Mouse (Mus musculus) E14TG2a.4 (cell line): ENCODE data around the gene Celsr1.

Experiments used
- H3K27me3 ChIP-seq: 2 replicates; pipeline ENCODE4 v1.6.1; 2014; ENCODE audit warnings: low read length, control low read depth; ENCODE audit not compliant: insufficient read depth
- H3K36me3 ChIP-seq: 2 replicates; pipeline ENCODE4 v1.6.1; 2014; ENCODE audit warnings: low read length, control low read depth; ENCODE audit not compliant: insufficient read depth
- H3K4me1 ChIP-seq: replicated peaks from 2 replicates; pipeline ENCODE4 v1.6.1; 2014; ENCODE audit warnings: low read depth, low read length, control low read depth
- H3K4me3 ChIP-seq: replicated peaks from 2 replicates; pipeline ENCODE4 v1.5.1; 2014; ENCODE audit warnings: mild to moderate bottlenecking, low read length
- H3K9me3 ChIP-seq: 2 replicates; pipeline ENCODE4 v1.6.1; 2014; ENCODE audit warnings: low read length, control low read depth
- CTCF ChIP-seq: conservative IDR thresholded peaks from 2 replicates; pipeline ENCODE4 v1.5.1; 2014; ENCODE audit warnings: low read length
- NANOG ChIP-seq: IDR thresholded peaks from 2 replicates; pipeline ENCODE4 v1.6.1; 2014; ENCODE audit warnings: borderline replicate concordance, low read length, mixed read lengths
- POU5F1 ChIP-seq: IDR thresholded peaks from 2 replicates; pipeline ENCODE4 v1.6.1; 2014; ENCODE audit warnings: low read length, borderline replicate concordance

Celsr1 gene

DNA sequence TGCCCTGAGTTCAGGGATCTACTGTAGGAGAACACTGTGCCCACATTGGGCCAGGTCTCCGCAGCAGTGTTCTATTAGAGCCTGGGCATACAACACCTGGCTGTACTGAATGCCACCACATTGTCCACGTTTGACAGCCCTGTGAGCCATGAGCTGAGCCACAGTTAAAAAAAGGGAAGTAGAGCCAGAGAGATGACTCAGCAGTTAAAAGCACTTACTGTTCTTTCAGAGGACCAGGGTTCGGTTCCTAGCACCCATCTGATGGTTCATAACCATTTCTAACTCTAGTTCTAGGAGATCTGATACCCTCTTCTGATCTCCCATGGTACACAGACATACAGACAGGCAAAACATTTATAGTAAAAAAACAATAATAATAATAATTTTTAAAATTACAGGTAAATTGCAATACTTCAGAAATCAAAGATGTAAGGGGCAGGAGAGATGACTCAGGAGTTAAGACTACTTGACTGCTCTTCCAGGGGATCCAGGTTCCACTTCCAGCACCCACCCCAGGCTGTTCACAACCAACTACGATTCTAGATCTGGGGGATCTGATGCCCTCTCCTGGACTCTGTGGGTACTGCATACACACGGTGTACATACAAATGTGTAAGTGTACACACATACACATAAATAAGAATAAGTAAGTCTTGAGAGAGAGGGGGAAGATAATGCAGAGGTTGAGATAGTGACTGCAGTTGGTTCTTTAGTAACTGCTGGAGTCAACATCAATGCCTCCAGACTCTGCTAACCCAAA, 14.6 kb downstream of the Celsr1 start:
- peak; percentile 61 for TF ChIP-seq CTCF
- no peak for TF ChIP-seq POU5F1
- TF ChIP-seq NANOG, result no peak
- no peaks in the 10 kb centered on the region for H3K27me3 ChIP-seq
- H3K36me3 ChIP-seq, result no peaks in the 10 kb centered on the region; the same call in 1 of the 2 replicates
- H3K9me3 ChIP-seq, result no peaks in the 10 kb centered on the region
- H3K4me1 ChIP-seq, result peaks cover 61% of the 10 kb centered on the region
- no peak overlapping the region for H3K4me3 ChIP-seq

DNA sequence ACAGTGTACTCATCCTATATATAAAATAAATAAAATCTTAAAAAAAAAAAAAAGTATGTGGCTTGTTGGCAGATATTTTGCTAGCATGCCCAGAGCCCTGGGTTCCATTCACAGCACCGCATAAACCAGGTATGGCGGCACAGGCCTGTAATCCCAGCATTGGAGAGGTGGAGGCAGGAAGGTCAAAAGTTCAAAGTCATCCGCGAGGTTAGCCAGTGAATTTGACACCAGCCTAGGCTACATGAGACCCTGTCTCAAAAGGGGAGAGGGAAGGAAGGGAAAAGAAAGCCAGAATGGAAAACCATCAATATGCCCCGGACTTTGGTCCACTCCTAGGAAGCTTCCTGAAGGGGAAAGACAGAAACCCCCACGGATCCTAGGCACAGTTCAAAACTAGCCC, 16.2 kb downstream of the Celsr1 start:
- H3K36me3 ChIP-seq, result no peaks in the 10 kb centered on the region; the same call in 1 of the 2 replicates

DNA sequence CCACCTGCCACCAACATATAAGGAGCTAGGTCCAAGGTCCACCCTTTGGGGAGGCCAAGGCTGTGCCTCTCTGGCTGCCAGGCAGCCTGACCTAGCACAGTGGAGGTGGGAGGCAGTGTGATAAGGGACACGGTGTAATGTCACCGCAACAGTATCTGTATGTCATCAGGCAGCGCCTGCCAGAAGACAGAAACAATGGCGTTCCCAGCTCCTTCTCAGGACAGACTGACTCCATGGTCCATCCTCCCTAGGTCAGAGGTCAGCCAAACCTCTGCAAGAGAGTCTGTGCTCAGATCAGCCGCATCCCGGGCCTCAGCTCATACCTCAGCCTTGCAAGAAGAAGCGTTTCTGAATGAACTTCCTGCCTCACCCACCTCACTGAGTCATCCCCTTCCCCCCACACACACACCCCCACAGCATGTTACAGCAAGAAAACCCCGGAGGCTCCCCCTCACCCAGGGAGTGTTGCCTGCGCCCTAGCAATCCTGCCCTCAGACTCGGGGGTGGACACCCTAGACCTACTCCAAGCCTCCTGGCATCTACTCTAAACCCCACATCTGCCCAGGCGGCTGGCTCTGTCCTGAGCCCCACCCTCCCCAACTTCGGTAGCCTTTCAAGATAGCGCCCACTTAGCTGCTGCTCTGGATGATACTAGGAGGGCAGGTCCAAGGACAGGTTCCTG, 17.6 kb downstream of the Celsr1 start:
- H3K4me3 ChIP-seq, result peak overlapping the region; percentile 20; the same call in 1 of the 2 replicates
- peaks cover 66% of the 10 kb centered on the region for H3K4me1 ChIP-seq
- no peaks in the 10 kb centered on the region for H3K27me3 ChIP-seq
- H3K9me3 ChIP-seq, result no peaks in the 10 kb centered on the region
- H3K36me3 ChIP-seq, result no peaks in the 10 kb centered on the region; the same call in 1 of the 2 replicates
- TF ChIP-seq CTCF, result no peak
- no peak for TF ChIP-seq POU5F1
- TF ChIP-seq NANOG, result no peak

More for the DNA sequence above, 16.2 kb downstream of the Celsr1 start:
- Histone ChIP-seq H3K4me1 (peaks cover 73% of the 10 kb centered on the region), H3K4me3 (no peak overlapping the region), H3K27me3 (no peaks in the 10 kb centered on the region), H3K9me3 (no peaks in the 10 kb centered on the region)
- TF ChIP-seq NANOG (no peak), CTCF (no peak), POU5F1 (no peak)

DNA sequence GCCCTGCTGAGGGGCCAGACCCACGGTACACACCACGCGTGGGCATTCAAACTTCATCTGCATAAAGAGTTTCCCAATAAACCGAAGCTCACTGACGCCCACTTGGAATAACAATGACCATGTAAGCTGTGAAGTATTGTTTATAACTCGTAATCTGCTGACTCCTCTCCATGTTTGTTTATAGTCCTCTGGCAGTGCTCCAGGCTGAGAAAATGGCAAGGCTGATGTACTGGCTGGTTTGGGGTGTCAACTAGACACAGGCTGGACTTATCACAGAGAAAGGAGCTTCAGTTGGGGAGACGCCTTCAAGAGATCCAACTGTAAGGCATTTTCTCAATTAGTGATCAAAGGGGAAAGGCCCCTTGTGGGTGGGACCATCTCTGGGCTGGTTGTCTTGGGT, 18.6 kb downstream of the Celsr1 start:
- TF ChIP-seq POU5F1 (no peak), CTCF (no peak), NANOG (no peak)
- no peaks in the 10 kb centered on the region for H3K27me3 ChIP-seq
- H3K4me1 ChIP-seq, result peaks cover 74% of the 10 kb centered on the region

DNA sequence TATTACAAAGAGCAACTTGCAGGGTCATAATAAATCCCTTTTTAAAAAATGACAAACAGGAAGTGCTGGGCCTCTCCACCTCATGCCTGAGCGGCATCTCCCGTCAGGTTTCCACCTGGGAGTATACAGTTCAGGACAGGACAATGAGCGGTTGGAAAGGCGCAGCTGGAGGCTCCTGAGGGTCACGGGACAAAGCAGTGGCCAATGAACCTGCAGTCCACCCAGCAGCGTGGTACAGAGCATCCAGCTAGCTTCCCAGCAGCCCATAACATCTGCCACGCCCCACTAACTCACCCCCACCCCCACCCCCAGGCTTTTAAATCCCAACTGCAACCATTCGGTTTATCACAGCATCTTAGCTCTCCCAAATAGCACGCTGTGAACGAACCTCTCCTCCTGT, 19.9 kb downstream of the Celsr1 start:
- Histone ChIP-seq H3K4me1 (peaks cover 78% of the 10 kb centered on the region), H3K9me3 (no peaks in the 10 kb centered on the region), H3K27me3 (no peaks in the 10 kb centered on the region), H3K36me3 (no peaks in the 10 kb centered on the region; the same call in 1 of the 2 replicates), H3K4me3 (no peak overlapping the region)
- TF ChIP-seq CTCF (no peak), POU5F1 (no peak), NANOG (no peak)

More for the DNA sequence above, 18.6 kb downstream of the Celsr1 start:
- Histone ChIP-seq H3K9me3 (no peaks in the 10 kb centered on the region), H3K4me3 (no peak overlapping the region), H3K36me3 (no peaks in the 10 kb centered on the region; the same call in 1 of the 2 replicates)

DNA sequence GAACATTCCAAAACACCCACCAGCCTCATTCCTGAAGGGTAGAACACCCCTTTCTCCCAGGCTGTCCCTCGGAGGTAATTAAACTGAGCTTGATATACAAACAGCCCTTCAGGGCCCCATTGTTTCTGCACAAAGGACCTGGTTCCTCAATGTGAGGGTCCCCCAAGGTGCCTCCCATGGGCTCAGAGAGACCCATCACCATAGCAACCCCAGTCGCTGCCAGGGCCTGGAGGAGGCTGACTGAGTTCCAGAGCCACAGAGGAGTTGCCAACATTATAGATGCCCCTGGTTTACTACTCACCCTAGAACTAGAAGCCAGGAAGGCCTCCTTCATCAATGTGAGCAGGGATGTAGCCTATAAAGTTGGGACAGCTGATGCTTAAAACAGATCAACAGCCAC, 20.4 kb downstream of the Celsr1 start:
- no peak overlapping the region for H3K4me3 ChIP-seq
- H3K4me1 ChIP-seq, result peaks cover 75% of the 10 kb centered on the region
- TF ChIP-seq POU5F1 (no peak), CTCF (no peak), NANOG (no peak)
- no peaks in the 10 kb centered on the region; the same call in 1 of the 2 replicates for H3K27me3 ChIP-seq
- H3K36me3 ChIP-seq, result no peaks in the 10 kb centered on the region; the same call in 1 of the 2 replicates
- H3K9me3 ChIP-seq, result no peaks in the 10 kb centered on the region

DNA sequence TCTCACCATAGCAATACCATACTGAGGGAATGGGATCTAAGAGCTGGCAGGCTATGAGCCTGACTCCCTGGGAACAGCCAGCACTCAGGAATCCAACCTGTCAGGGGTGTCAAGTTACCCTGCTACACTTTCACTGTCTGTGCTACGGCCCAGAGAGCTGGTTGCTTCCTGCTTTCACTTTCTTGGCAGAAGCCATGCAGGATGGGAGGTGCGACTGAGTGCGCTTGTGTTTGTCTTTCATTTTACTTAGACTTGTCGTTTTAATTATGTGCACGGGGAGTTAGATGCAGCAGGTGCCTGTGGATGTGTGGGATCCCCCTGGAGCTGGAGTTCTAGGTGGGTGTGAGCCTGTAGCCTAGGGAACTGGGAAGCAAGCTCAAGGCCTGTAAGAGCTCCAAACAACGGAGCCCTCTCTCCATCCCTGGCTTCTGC, 25.9 kb downstream of the Celsr1 start:
- Histone ChIP-seq H3K4me1 (peaks cover 72% of the 10 kb centered on the region), H3K36me3 (no peaks in the 10 kb centered on the region), H3K4me3 (no peak overlapping the region), H3K27me3 (no peaks in the 10 kb centered on the region; the same call in 1 of the 2 replicates), H3K9me3 (no peaks in the 10 kb centered on the region)
- TF ChIP-seq POU5F1 (no peak), NANOG (no peak), CTCF (no peak)

DNA sequence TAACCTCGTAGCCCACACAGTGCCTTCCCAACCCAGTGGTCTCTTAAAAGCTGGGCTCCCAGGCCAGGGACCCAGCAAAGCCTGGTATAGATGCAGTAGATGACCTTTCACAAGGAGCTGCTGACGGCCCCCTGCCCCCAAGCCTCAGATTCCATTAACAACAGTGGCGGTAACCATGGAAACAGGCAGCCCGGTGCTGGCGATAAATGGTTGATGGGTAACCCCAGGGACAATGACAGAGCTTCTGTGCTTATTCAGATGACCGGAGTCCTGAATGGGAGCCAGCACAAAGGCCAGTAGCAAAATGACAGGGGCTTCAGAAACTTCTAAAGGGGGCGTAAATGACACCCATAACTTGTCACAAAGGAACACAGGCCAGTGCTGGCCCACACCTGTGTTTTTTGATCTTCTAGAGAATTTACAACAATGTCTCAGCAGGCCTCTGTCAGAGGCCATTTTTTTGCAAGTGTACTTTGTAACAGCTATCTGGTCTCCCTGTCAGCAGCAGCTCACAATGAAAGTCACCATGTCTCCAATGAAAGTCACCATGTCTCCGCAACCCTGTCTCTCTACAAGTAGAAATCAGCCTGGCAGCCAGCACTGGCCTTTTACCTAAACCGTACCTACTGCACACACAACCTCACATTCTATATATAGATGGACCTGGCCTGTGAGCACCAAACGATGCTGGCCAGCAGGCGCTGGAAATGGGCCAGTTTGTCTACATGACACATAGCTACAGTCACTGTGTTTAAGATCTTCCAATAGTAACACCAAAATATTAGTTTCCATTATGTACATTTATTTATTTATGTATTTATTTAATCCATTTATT, 27.7 kb downstream of the Celsr1 start:
- Histone ChIP-seq H3K27me3 (no peaks in the 10 kb centered on the region; the same call in 1 of the 2 replicates), H3K4me1 (peaks cover 83% of the 10 kb centered on the region), H3K9me3 (no peaks in the 10 kb centered on the region), H3K36me3 (no peaks in the 10 kb centered on the region), H3K4me3 (no peak overlapping the region)
- no peak for TF ChIP-seq NANOG
- no peak for TF ChIP-seq POU5F1
- TF ChIP-seq CTCF, result no peak
